Mouse (Mus musculus): Measurements from ENCODE around the gene Tfrc.

Tfrc gene

GRCm38 (mm10) chr16:32650461-32650860, 41.7 kb downstream of the Tfrc start:
- DNase-seq (ENCODE audit: low spot score): no peak

GRCm38 (mm10) chr16:32650974-32651618, 42.4 kb downstream of the Tfrc start:
- DNase-seq (ENCODE audit: low spot score): no peak

DNA sequence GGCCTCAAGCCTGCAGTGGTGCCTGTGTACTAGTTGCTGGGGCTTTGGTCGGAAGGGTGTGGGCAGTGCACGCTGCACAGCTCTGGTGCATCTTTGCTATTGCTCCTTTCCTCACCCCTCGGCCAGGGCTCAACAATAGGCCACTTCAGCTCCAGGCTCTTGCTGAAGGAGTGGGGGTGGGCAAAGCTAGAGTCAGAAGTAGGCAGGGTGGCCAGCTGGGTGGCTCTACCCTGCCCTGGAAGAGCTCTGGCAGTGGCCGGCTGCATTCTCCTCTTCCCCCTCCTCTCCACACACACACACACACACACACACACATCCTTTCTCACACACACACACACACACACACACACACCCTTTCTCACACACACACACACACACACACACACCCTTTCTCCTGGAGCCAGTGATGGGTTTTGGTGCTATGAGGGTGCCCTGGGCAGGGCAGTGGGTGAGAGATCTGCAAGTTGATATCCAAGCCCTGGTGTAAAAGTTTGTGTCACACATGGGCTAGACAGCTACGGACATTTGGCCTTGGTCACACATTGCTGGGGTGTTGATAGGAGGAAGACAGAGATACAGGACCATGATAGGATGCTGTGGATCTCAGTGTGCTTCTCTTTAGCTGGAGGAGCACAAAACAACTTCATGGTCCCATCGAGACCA, 45.5 kb downstream of the Tfrc start:
- DNase-seq (ENCODE audit: low spot score): no peak

- no peak for DNase-seq (ENCODE audit: low spot score)
These were observed 46.8 kb downstream of the Tfrc start for GRCm38 (mm10) chr16:32655534-32655933.

DNA sequence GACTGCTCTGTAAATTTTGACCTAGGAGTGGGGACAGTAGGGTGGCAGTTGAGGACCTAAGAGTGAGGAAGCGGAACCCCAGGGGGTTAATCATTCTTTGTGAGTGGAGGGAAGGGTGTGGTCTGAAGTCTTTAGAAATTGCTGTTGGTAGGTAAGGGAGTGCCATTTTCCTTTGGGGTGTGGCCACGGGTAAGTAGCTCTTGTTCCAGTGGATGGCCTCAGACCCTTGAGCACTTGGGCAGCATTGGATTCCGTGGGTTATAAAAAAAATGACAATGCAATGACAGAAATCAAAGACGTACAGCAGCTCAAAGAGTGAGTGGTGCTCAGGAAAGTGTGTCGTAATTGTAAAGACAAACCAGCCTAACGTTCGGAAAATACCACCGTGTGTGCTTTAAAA, 47.6 kb downstream of the Tfrc start:
- DNase-seq (ENCODE audit: low spot score): no peak

DNA sequence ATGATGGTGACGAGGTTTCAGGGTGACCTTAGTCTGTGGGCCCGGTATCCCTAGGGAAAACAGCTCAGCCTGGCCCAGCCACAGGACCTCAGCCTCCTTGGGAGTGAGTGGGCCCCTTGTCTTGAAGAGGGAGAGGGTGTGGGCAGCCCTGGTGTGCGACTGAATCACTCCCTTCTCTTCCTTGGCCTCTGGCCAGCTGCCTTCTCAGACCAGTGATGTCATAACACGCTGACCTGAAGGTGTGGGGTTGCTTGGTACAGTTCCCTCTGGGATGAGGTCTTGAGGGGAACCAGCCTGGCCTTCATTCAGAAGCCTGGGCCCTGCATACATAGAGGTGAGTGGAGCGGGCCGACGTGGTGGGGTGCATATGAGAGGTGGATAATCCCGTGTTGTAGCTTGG, 48.1 kb downstream of the Tfrc start:
- DNase-seq (ENCODE audit: low spot score): no peak

GRCm38 (mm10) chr16:32657498-32658250, 49.0 kb downstream of the Tfrc start:
- DNase-seq (ENCODE audit: low spot score): no peak

- no peak for DNase-seq (ENCODE audit: low spot score)
These were observed 50.0 kb downstream of the Tfrc start for GRCm38 (mm10) chr16:32658743-32659171.

DNA sequence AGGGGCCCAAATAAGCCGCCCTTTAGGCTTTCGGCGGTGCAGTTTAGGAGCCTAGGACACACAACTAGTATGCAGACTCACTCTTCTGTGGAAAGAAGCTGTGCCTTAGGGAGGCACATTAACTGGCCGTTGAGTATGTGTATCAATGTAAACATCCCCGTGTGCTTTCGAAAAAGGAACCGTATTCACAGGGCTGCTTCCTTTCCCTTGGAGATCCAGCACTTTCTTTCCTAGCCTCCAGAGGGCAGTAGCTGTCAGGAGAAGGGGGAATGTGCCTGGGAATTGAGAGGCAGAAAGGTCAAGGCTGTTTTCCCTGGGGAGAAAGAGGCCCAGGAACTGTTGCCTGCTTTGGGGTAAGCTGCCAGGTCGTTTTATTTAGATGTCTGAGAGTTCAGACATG, 50.7 kb downstream of the Tfrc start:
- DNase-seq (ENCODE audit: low spot score): no peak

DNA sequence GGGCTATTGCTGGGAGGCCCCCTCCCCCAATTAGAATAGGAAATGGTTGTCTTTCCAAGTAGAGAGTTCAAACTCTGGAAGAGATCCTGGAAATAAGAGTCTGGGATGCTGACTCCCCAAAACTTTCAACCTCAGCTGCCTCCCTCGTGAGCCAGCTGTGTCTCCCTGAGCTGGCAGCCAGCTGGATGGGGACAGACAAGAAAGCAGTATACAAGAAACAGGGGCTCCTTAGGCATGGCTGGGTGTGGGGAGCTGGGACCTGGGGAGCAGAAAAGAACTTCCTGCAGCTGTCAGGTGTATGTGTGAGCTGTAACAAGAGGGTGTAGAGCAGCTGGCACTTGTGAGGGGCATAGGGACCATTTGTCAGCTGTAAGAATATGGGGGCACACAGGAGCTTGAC, 51.4 kb downstream of the Tfrc start:
- no peak for DNase-seq (ENCODE audit: low spot score)

- DNase-seq (ENCODE audit: low spot score): no peak
These were observed 52.0 kb downstream of the Tfrc start for GRCm38 (mm10) chr16:32660557-32661321.

- no peak for DNase-seq (ENCODE audit: low spot score)
These were observed 52.8 kb downstream of the Tfrc start for GRCm38 (mm10) chr16:32661493-32661921.

DNA sequence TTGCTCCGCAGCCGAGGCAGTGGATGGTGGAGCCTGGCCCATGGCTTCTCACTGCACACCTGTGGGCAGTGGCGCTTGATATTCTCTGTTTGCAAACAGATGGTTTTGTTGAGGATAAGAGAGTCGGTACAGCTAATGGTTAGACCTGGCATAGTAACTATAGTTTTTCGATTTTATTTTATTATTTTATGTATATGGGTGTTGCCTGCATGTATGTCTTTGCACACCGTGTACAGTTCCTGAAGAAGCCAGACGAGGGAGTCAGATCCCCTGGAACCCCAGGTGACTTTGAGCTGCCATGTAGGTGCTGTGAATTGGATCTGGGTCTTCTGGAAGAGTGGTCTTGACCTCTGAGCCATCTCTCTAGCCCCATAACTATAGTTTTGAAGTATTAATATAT, 53.7 kb downstream of the Tfrc start:
- no peak for DNase-seq (ENCODE audit: low spot score)

GRCm38 (mm10) chr16:32663231-32663858, 54.6 kb downstream of the Tfrc start:
- DNase-seq (ENCODE audit: low spot score): no peak

DNA sequence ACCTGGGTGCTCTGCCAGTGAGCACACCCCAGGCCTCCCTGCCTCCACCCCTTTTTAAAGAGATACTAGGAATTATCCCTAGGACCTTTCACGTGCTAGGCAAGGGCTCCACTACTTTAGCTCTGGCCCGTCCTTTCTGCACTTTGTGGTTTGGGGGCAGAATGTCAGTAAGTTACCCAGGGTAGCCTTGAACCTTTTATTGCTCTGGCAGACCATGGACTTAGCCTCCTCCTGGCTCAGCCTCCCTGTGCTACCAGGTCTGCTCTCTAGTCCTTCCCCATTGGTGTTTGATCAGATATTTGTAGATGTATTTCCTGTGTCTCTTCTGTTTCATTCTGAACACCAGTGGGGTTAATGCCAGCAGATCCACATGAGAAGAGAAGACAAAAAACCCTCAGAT, 55.5 kb downstream of the Tfrc start:
- no peak for DNase-seq (ENCODE audit: low spot score)

DNA sequence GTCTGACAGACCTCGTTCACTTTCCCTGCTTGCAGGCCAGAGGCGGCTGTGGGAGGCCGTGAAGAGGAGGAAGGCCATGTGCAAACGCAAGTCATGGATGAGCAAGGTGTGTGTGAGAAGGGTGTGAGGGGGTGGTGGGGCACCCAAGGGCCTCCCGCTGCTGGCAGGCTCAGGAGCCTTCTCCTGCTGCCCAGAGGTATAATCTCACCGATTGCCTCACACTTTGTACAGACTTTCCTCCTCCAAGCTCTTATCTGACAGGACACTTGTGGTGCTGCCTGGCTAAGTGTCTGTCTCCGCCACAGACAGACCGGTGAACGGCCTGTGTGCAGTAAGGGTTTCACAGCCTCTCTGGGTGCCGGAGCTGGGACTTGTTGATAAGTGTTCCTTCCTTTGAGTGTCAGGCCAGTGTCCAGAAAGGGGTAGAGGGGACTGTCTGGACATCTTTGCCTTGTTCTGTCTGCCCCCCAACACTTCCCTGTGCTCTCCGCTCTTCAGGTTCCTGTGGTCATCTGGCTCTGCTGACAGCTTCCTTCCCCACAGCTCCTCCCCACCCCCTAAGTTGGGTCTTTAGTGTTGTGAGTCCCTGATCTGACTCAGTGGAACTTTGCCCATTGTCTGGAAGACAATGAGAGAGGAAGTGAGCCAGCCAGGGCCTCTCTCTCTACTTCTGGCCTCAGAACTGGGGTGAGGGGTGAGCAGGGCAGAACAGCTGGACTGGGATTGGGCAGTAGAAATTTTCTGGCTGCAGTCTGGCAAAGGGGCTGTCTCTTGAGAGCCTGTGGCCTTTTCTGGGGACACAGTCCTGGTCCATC, 57.3 kb downstream of the Tfrc start:
- no peak for DNase-seq (ENCODE audit: low spot score)

- DNase-seq (ENCODE audit: low spot score): no peak
These were observed 58.2 kb downstream of the Tfrc start for GRCm38 (mm10) chr16:32666671-32667551.

GRCm38 (mm10) chr16:32667552-32667872, 58.8 kb downstream of the Tfrc start:
- no peak for DNase-seq (ENCODE audit: low spot score)

GRCm38 (mm10) chr16:32668030-32668429, 59.3 kb downstream of the Tfrc start:
- no peak for DNase-seq (ENCODE audit: low spot score)

GRCm38 (mm10) chr16:32668472-32668871, 59.8 kb downstream of the Tfrc start:
- DNase-seq (ENCODE audit: low spot score): no peak

All from layer of hippocampus, adult 9-10 months (tissue).